Mouse (Mus musculus) small intestine, adult 2 months (tissue): ENCODE data around the gene Shisa4. TPM values are rescaled to one million over a fixed set of nuclear protein-coding genes. Genes with fewer than 3 reads are reported as not detected.

Source experiments
- H3K27ac ChIP-seq: fragments of 200-500 bp; 2 replicates; pipeline ENCODE4 v1.5.1; 2012; ENCODE audit warnings: low read depth, low read length, control low read depth, inconsistent platforms; ENCODE audit not compliant: insufficient read depth
- H3K27me3 ChIP-seq: fragments of 200-500 bp; 2 replicates; pipeline ENCODE4 v1.6.1; 2012; ENCODE audit warnings: mild to moderate bottlenecking, moderate library complexity, low read length, inconsistent platforms; ENCODE audit not compliant: control insufficient read depth, insufficient read depth
- H3K36me3 ChIP-seq: fragments of 200-500 bp; 2 replicates; pipeline ENCODE4 v1.6.1; 2012; ENCODE audit warnings: mild to moderate bottlenecking, low read length, control low read depth, inconsistent platforms; ENCODE audit not compliant: control insufficient read depth, insufficient read depth
- H3K4me1 ChIP-seq: fragments of 200-500 bp; 2 replicates; pipeline ENCODE4 v1.6.1; 2012; ENCODE audit warnings: low read length, inconsistent platforms, mixed read lengths; ENCODE audit not compliant: control insufficient read depth, insufficient read depth, insufficient read length
- H3K4me3 ChIP-seq: fragments of 200-500 bp; 2 replicates; pipeline ENCODE4 v1.5.1; 2012; ENCODE audit warnings: low read depth, mild to moderate bottlenecking, control low read depth, inconsistent platforms, low read length, moderate library complexity
- CTCF ChIP-seq: fragments of 200-500 bp; IDR thresholded peaks from 2 replicates; pipeline ENCODE4 v1.5.1; 2012; ENCODE audit warnings: low read depth, mild to moderate bottlenecking, control low read depth, inconsistent platforms, low read length, moderate library complexity, mixed read lengths; ENCODE audit not compliant: insufficient replicate concordance, insufficient read length; ENCODE audit errors: extremely low read depth
- POLR2A ChIP-seq: fragments of 200-500 bp; IDR thresholded peaks from 2 replicates; pipeline ENCODE4 v1.6.1; 2012; ENCODE audit warnings: low read depth, mild to moderate bottlenecking, control low read depth, inconsistent platforms, low read length, moderate library complexity
- WGBS: fragments of 180-500 bp; shearing (Covaris S2); methylation state at CpG from one replicate; pipeline ENCODE4 v1.1.7; 2018; 5-methylcytosine and 5-hydroxymethylcytosine counted together
- polyA plus RNA-seq: library from polyadenylated mRNA; depleted of rRNA; stranded (reverse); fragments of >200 nt; gene quantifications from 2 replicates; pipeline ENCODE4 v1.2.3, GENCODE M21; 2012

Gene Shisa4
- polyA plus RNA-seq, 1 experiment = 3.9 TPM

DNA sequence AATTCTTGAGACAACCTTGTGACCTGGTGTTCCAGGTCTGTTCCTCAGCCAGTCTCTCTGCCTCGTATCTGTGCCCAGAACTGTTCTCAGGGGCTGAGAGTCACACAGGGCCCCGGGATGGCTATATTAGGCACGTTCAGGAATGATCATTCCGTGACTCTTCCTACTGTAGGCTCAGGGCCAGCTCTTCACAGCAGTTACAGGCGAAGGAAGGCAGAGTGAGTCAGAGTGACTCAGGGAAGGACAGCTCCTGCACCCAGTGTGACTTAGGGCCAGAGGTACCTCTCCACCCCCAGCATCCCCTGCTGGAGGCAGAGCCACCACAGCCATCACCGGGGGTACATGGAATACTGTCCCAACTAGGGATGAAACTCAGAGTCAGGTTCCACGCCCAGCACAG, 8.0 kb downstream of the Shisa4 start:
- H3K36me3 ChIP-seq = no peaks in the 10 kb centered on the region
- no peak for TF ChIP-seq POLR2A
- TF ChIP-seq CTCF = no peak
- H3K27me3 ChIP-seq = no peaks in the 10 kb centered on the region
- WGBS = 77% methylated on average over 7 of the region's 7 CpGs
- no peak overlapping the region for H3K27ac ChIP-seq
- no peak overlapping the region for H3K4me3 ChIP-seq
- peaks cover 6% of the 10 kb centered on the region for H3K4me1 ChIP-seq

DNA sequence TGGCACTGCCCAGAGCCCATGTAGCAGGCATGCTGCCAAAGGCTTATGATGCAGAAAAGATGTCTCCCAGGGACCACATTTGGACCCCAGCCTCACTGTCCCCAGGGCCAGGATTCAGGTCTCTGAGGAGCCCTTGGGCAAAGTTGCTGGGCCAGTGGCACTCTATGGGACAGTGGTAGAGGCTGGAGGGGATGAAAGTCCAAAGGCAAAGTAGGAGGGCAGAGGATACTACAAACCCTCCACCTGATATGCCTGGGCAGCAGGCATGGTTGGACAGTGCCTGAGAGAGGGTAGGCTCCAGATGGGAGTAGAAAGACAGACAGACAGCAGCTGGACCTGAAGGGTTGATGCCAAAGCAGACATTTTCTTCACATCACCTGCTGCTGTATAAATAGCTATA, 8.7 kb downstream of the Shisa4 start:
- H3K27ac ChIP-seq = no peak overlapping the region
- H3K4me3 ChIP-seq = no peak overlapping the region
- TF ChIP-seq POLR2A (no peak), CTCF (no peak)
- H3K27me3 ChIP-seq = no peaks in the 10 kb centered on the region
- no peaks in the 10 kb centered on the region for H3K36me3 ChIP-seq
- H3K4me1 ChIP-seq = peaks cover 6% of the 10 kb centered on the region

DNA sequence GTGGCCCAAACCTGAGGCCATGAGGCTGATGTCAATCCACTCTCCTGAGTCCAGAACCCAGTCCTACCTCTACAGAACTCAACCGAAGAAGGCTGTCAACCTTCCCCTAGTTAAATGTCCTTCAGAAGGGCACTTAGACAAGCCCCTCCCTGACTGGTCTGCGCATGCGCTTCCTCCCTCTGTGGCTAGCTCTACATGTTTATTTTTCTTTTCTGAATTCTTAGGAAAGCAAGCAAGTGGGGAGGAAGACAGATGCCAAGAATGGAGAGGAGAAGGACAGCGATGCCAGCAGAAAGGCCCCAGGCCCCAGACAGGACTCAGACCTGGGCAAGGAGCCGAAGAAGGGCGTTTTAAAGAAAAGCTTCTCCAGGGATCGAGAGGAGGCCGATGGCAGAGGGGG, 11.6 kb downstream of the Shisa4 start:
- TF ChIP-seq POLR2A (no peak), CTCF (no peak)
- WGBS = 76% methylated on average over 8 of the region's 8 CpGs
- 0 out of 2 replicates have a peak overlapping the region, but pooled peaks have one; percentile 31 for H3K27ac ChIP-seq
- H3K27me3 ChIP-seq = no peaks in the 10 kb centered on the region
- peaks cover 9% of the 10 kb centered on the region for H3K4me1 ChIP-seq
- H3K36me3 ChIP-seq = no peaks in the 10 kb centered on the region
- 0 out of 2 replicates have a peak overlapping the region, but pooled peaks have one; percentile 1 for H3K4me3 ChIP-seq

DNA sequence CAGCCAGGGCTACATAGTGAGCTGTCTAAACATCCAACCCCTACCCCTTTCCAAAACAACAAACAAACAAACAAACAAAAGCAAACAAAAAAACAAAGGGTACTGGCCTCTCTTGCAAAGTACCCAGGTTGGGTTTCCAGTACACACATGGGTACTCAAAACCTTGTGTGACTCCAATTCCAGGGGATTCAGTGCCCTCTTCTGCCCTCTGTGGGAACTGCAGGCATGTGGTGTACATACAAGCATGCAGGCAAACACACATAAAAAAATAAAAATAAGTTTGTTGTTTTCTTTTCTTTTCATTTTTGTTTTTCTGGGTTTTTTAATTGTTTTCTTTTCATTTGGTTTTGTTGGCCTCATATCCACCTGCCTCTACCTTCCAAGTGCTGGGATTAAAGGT, 12.9 kb downstream of the Shisa4 start:
- Histone ChIP-seq H3K36me3 (no peaks in the 10 kb centered on the region), H3K27me3 (no peaks in the 10 kb centered on the region), H3K4me1 (peaks cover 10% of the 10 kb centered on the region; the same call in 1 of the 2 replicates), H3K4me3 (no peak overlapping the region), H3K27ac (no peak overlapping the region)
- TF ChIP-seq CTCF = no peak
- no peak for TF ChIP-seq POLR2A

DNA sequence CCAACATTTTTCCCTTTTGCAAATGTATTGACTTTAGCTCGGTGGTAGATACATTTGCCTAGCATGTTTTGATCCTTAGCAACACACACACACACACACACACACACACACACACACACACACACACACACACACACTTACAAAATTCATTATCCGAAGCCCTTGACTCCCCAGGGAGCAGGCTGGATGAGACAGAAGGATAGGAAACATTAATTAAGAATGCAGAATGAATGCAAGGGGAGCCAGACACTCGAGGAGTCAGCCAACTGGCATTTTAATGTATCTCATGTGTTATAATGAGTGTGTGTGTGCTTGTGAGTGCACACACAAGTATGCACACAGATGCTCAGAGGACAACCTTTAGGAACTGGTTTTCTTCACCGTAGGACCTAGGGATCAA, 13.5 kb downstream of the Shisa4 start:
- H3K4me1 ChIP-seq = peaks cover 10% of the 10 kb centered on the region; the same call in 1 of the 2 replicates
- 76% methylated on average over 4 of the region's 4 CpGs for WGBS
- H3K27ac ChIP-seq = no peak overlapping the region
- no peak for TF ChIP-seq CTCF
- no peak for TF ChIP-seq POLR2A
- H3K36me3 ChIP-seq = no peaks in the 10 kb centered on the region
- H3K27me3 ChIP-seq = no peaks in the 10 kb centered on the region
- no peak overlapping the region for H3K4me3 ChIP-seq

DNA sequence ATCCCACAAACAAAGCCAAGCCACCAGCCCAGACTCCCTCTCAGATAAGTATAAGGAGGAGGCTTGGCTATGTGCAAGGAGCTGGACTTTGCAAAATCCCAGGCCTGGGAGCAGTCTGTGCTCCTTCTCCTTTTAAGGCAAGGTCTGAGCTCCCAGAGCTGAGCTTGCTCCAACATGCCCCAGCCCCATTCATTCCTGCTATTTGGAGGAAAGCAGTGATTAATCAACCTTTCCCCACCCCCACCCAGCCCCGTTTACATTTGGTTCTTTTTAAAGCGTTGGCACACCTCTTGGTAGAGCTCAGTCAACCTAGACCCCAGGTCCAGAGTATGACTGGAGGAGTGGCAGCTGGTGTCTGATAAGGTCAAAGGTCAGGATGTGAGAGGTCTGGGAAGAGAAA, 16.0 kb downstream of the Shisa4 start:
- Histone ChIP-seq H3K27ac (no peak overlapping the region), H3K4me1 (peaks cover 10% of the 10 kb centered on the region; the same call in 1 of the 2 replicates), H3K36me3 (no peaks in the 10 kb centered on the region), H3K4me3 (no peak overlapping the region), H3K27me3 (no peaks in the 10 kb centered on the region)
- 11% methylated on average over 2 of the region's 2 CpGs for WGBS
- TF ChIP-seq CTCF = no peak
- no peak for TF ChIP-seq POLR2A

DNA sequence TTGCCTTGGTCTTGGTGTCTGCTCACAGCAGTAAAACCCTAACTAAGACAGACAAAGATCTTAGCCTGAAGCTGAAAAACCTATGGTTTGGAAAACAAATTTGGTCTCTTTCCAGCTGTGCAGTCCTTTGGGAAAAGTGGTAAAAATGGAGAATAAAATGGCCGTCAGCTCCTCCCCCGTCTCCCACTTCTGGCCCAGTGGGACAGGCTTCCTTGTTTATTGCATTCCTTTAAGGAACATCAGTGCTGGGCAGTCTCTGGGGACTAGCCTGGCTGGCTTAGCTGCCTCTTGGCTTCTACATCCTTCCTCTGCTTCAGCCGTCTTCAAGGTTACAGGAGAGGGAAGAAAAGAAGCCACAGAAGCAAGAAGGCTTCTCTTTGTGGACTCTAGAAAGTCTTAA, 23.1 kb downstream of the Shisa4 start:
- no peaks in the 10 kb centered on the region for H3K27me3 ChIP-seq
- no peak overlapping the region for H3K4me3 ChIP-seq
- WGBS = 75% methylated on average over 3 of the region's 3 CpGs
- H3K4me1 ChIP-seq = peaks cover 5% of the 10 kb centered on the region; the same call in 1 of the 2 replicates
- H3K27ac ChIP-seq = peak overlapping the region; percentile 54
- H3K36me3 ChIP-seq = no peaks in the 10 kb centered on the region
- TF ChIP-seq CTCF (no peak), POLR2A (no peak)

DNA sequence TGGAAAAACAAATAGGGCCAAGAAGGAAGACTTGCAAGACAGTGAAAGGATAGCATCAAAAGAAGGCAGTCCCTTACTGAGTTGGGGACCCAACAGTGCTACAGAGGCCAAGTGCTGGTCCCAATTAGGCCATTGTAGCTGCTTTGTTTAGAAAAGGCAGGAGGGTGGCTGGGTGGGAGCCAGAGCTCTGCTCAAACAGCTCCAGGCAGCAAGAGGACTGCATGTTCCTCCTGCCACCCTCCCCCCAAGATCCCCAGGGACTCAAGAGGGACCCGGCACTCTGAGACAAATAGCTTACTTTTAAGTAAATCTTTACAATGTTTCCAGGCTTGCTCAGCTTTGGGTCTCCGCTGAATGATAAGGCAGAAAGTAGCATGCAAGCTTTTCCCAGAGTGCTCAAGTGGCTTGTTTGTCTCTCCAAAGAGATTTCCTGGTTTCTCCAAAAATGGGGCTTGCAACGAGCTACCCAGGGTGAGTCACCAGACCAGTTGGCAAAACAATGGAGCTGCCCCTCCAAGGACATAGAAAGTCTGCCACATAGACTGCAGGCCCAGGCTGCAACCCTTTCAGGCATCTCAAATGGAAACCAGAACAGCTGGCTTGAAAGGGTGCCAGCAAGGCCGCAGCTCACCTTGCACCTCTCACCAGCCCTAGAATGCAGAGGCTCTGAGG, 27.4 kb downstream of the Shisa4 start:
- H3K27ac ChIP-seq = peak overlapping the region; percentile 45
- H3K4me1 ChIP-seq = peaks cover 7% of the 10 kb centered on the region
- no peak overlapping the region for H3K4me3 ChIP-seq
- TF ChIP-seq CTCF (no peak), POLR2A (no peak)
- 63% methylated on average over 4 of the region's 4 CpGs for WGBS
- no peaks in the 10 kb centered on the region for H3K36me3 ChIP-seq
- no peaks in the 10 kb centered on the region for H3K27me3 ChIP-seq
